Mouse (Mus musculus): ENCODE results near the gene Grasp. TPM values are rescaled to one million over a fixed set of nuclear protein-coding genes. Genes with fewer than 3 reads are reported as not detected.
A peak's percentile ranks its signal among the peaks of the same experiment; 100 is the strongest.

Grasp gene
- polyA plus RNA-seq, 1 experiment from 2014 or later = 0.35 TPM

- Histone ChIP-seq H3K4me1 (ENCODE audit: insufficient read depth) (no peaks in the 10 kb centered on the region), H3K4me2 (ENCODE audit: low read depth, low read length) (no peak overlapping the region), H3K27ac (ENCODE audit: low read depth) (no peak overlapping the region), H3K9me3 (ENCODE audit: low read length) (no peaks in the 10 kb centered on the region), H3K36me3 (replicated peaks; ENCODE audit: insufficient read depth, low read length) (peaks cover 23% of the 10 kb centered on the region), H3K27me3 (ENCODE audit: insufficient read depth, low read length) (no peaks in the 10 kb centered on the region), H3K9ac (replicated peaks) (no peak overlapping the region), H3K4me3 (ENCODE audit: low read depth, low read length) (no peak overlapping the region)
- 85% methylated on average over 14 of the region's 14 CpGs for WGBS (ENCODE audit: insufficient replicate concordance)
- TF ChIP-seq CTCF (IDR thresholded peaks at IDR 0.05; ENCODE audit: low read depth) (no peak), EP300 (IDR thresholded peaks at IDR 0.05; ENCODE audit: low read depth) (no peak)
- no peak for ATAC-seq
- DNase-seq = no peak
Observed at GRCm38 (mm10) chr15:101210998-101211613, 12.9 kb upstream of the Grasp start.

GRCm38 (mm10) chr15:101212435-101212834, 11.6 kb upstream of the Grasp start:
- no peak for ATAC-seq
- peak; percentile 46 for DNase-seq
- no peak for TF ChIP-seq CTCF (IDR thresholded peaks at IDR 0.05; ENCODE audit: low read depth)
- no peak for TF ChIP-seq EP300 (IDR thresholded peaks at IDR 0.05; ENCODE audit: low read depth)

GRCm38 (mm10) chr15:101215136-101215535, 8.9 kb upstream of the Grasp start:
- 66% methylated on average over 2 of the region's 2 CpGs for WGBS (ENCODE audit: insufficient replicate concordance)
- Histone ChIP-seq H3K27me3 (ENCODE audit: insufficient read depth, low read length) (no peaks in the 10 kb centered on the region), H3K27ac (ENCODE audit: low read depth) (no peak overlapping the region), H3K9ac (replicated peaks) (no peak overlapping the region), H3K4me1 (ENCODE audit: insufficient read depth) (no peaks in the 10 kb centered on the region), H3K9me3 (ENCODE audit: low read length) (no peaks in the 10 kb centered on the region), H3K36me3 (replicated peaks; ENCODE audit: insufficient read depth, low read length) (peaks cover 11% of the 10 kb centered on the region), H3K4me2 (ENCODE audit: low read depth, low read length) (no peak overlapping the region), H3K4me3 (ENCODE audit: low read depth, low read length) (no peak overlapping the region)
- ATAC-seq (no peak), DNase-seq (no peak)
- TF ChIP-seq EP300 (IDR thresholded peaks at IDR 0.05; ENCODE audit: low read depth) (no peak), CTCF (IDR thresholded peaks at IDR 0.05; ENCODE audit: low read depth) (no peak)

More at GRCm38 (mm10) chr15:101212435-101212834, 11.6 kb upstream of the Grasp start:
- H3K9ac ChIP-seq (replicated peaks) = no peak overlapping the region
- H3K4me3 ChIP-seq (ENCODE audit: low read depth, low read length) = no peak overlapping the region
- H3K27ac ChIP-seq (ENCODE audit: low read depth) = no peak overlapping the region
- no peaks in the 10 kb centered on the region for H3K9me3 ChIP-seq (ENCODE audit: low read length)
- no peaks in the 10 kb centered on the region for H3K4me1 ChIP-seq (ENCODE audit: insufficient read depth)
- no peak overlapping the region for H3K4me2 ChIP-seq (ENCODE audit: low read depth, low read length)
- 70% methylated on average over 14 of the region's 14 CpGs for WGBS (ENCODE audit: insufficient replicate concordance)
- peaks cover 19% of the 10 kb centered on the region for H3K36me3 ChIP-seq (replicated peaks; ENCODE audit: insufficient read depth, low read length)
- no peaks in the 10 kb centered on the region for H3K27me3 ChIP-seq (ENCODE audit: insufficient read depth, low read length)

- H3K9me3 ChIP-seq (ENCODE audit: low read length) = no peaks in the 10 kb centered on the region
- H3K27me3 ChIP-seq (ENCODE audit: insufficient read depth, low read length) = no peaks in the 10 kb centered on the region
- no peak overlapping the region for H3K4me3 ChIP-seq (ENCODE audit: low read depth, low read length)
- H3K9ac ChIP-seq (replicated peaks) = no peak overlapping the region
- H3K27ac ChIP-seq (ENCODE audit: low read depth) = no peak overlapping the region
- no peak for TF ChIP-seq CTCF (IDR thresholded peaks at IDR 0.05; ENCODE audit: low read depth)
- no peak for TF ChIP-seq EP300 (IDR thresholded peaks at IDR 0.05; ENCODE audit: low read depth)
- 75% methylated on average over 4 of the region's 4 CpGs for WGBS (ENCODE audit: insufficient replicate concordance)
- no peak overlapping the region for H3K4me2 ChIP-seq (ENCODE audit: low read depth, low read length)
- H3K36me3 ChIP-seq (replicated peaks; ENCODE audit: insufficient read depth, low read length) = peaks cover 5% of the 10 kb centered on the region
- DNase-seq (no peak), ATAC-seq (no peak)
- no peaks in the 10 kb centered on the region for H3K4me1 ChIP-seq (ENCODE audit: insufficient read depth)
Observed at GRCm38 (mm10) chr15:101216036-101216435, 8.0 kb upstream of the Grasp start.

- ATAC-seq = peak; percentile 54
- H3K4me1 ChIP-seq (ENCODE audit: insufficient read depth) = peaks cover 12% of the 10 kb centered on the region; the same call in 1 of the 2 replicates
Observed at GRCm38 (mm10) chr15:101220905-101221297, 3.1 kb upstream of the Grasp start.

DNA sequence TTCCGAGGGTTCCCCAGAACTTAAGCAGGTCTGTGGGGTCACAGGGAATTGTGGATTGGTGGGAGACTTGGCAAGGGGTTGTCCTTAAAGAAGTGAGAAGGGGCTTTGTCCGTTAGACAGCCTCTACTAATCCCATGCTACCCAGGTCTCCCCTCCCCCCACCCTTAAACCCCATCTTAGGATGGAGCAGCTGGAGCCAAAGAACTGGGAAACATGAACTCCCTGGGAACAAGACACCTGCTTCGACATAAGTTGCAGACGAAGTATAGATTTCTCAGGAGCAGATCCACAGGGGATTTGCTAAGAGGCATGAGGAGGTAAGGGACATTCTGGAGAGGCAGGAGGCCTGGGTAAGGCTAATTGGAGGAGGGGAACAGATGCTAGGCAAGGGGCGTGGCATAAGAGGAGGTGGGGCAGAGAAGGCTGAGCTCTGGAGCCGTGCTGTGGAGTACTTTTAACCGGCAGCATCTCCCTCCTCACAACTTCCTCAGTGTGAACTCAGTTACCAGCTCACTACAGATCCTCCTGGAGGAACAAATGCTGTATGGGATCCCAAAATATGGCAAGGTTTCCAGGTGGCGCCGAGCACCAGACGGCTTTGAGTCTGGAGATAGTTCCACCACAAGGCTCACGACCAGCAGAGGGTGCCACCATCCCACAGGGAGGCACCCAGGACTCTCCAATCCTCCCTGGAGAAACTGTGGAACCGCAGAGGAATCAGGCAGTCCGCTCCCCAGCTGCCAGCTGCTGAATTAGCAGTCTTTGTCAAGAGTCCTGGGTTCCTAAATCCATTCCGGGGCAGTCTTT, 2.5 kb upstream of the Grasp start:
- DNase-seq (peak; percentile 79), ATAC-seq (peak; percentile 70)
- TF ChIP-seq EP300 (IDR thresholded peaks at IDR 0.05; ENCODE audit: low read depth) (no peak), CTCF (IDR thresholded peaks at IDR 0.05; ENCODE audit: low read depth) (peak; percentile 88)
- no peaks in the 10 kb centered on the region for H3K36me3 ChIP-seq (replicated peaks; ENCODE audit: insufficient read depth, low read length)
- no peak overlapping the region for H3K9ac ChIP-seq (replicated peaks)
- H3K4me3 ChIP-seq (ENCODE audit: low read depth, low read length) = 0 out of 2 replicates have a peak overlapping the region, but pooled peaks have one; percentile 24
- H3K27me3 ChIP-seq (ENCODE audit: insufficient read depth, low read length) = peaks cover 44% of the 10 kb centered on the region
- peak overlapping the region; percentile 66 for H3K4me2 ChIP-seq (ENCODE audit: low read depth, low read length)
- 11% methylated on average over 14 of the region's 14 CpGs for WGBS (ENCODE audit: insufficient replicate concordance)
- H3K27ac ChIP-seq (ENCODE audit: low read depth) = no peak overlapping the region
- peaks cover 12% of the 10 kb centered on the region; the same call in 1 of the 2 replicates for H3K4me1 ChIP-seq (ENCODE audit: insufficient read depth)
- no peaks in the 10 kb centered on the region for H3K9me3 ChIP-seq (ENCODE audit: low read length)

More at GRCm38 (mm10) chr15:101220905-101221297, 3.1 kb upstream of the Grasp start:
- TF ChIP-seq CTCF (IDR thresholded peaks at IDR 0.05; ENCODE audit: low read depth) (no peak), EP300 (IDR thresholded peaks at IDR 0.05; ENCODE audit: low read depth) (no peak)
- DNase-seq = no peak
- Histone ChIP-seq H3K9ac (replicated peaks) (no peak overlapping the region), H3K27ac (ENCODE audit: low read depth) (no peak overlapping the region), H3K36me3 (replicated peaks; ENCODE audit: insufficient read depth, low read length) (no peaks in the 10 kb centered on the region), H3K4me2 (ENCODE audit: low read depth, low read length) (no peak overlapping the region), H3K27me3 (ENCODE audit: insufficient read depth, low read length) (peaks cover 41% of the 10 kb centered on the region), H3K4me3 (ENCODE audit: low read depth, low read length) (no peak overlapping the region), H3K9me3 (ENCODE audit: low read length) (no peaks in the 10 kb centered on the region)
- WGBS (ENCODE audit: insufficient replicate concordance) = 28% methylated on average over 8 of the region's 8 CpGs

All from liver, postnatal 0 days (tissue).